Mouse (Mus musculus) layer of hippocampus, adult 9-10 months (tissue): ENCODE results near the gene Ttc17.

ENCODE experiments used
- DNase-seq: peaks from one replicate; pipeline ENCODE4 v3.0.0; 2022; ENCODE audit warnings: low spot score

Ttc17 gene

DNA sequence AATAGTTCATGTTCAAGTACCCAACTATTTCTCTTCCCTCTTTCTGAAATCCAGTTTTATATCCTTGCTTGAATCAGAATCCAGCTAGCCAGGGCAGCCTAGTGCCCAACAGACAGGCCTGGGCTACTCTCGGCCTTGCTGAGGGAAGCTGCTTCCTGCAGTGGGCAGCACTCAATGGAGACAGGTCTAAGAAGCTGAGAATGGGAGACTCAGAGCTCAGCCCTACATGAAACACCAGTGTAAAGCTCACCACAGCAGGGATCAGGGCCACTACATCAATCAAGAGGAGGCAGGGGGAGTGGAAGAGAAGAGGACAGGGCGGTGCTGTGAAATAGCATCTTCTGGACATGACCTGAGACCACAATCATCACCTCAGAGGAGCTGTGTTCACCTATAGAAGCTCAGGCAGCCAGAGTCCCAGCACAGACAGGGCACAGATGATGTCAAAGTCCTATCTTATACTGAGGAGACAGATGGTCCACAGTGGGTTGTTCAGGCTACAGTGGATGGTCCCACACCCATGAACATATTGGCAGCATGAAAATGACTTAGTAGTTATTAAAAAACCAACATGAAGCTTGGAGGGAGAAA lies 25.3 kb downstream of the Ttc17 start:
- no peak for DNase-seq

DNA sequence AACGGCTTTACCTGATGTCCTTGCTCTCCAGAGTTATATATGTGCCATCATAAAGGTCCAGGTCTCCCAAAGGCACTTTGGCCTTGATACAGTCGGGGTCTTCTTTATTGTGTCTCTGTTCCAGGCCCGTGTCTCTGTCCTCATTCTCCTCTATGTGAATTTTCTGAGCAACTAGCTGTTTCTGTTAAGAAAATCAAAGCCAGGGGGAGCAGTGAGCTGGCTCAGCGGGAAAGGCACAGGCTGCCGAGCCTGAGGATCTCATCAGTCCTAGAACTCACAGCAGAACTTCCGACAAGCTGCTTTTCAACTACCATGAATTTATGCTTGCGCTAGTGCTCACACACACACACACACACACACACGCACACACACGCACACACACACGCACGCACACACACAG lies 27.8 kb downstream of the Ttc17 start:
- no peak for DNase-seq

DNA sequence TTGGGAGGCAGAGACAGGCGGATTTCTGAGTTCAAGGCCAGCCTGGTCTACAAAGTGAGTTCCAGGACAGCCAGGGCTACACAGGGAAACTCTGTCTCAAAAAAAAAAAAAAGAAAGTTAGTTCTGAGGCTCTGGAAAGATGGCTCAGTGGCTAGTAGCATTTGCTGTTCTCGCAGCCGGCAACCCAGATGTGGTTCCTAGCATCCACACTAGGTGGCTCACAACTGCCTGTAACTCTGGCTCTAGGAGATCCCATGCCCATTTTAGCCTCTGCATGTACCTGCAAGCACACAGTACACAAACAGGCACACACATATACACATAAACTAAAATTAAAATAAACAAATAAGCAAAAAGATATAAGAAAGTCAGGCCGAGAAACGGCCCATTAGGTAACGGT lies 35.4 kb downstream of the Ttc17 start:
- DNase-seq = no peak

DNA sequence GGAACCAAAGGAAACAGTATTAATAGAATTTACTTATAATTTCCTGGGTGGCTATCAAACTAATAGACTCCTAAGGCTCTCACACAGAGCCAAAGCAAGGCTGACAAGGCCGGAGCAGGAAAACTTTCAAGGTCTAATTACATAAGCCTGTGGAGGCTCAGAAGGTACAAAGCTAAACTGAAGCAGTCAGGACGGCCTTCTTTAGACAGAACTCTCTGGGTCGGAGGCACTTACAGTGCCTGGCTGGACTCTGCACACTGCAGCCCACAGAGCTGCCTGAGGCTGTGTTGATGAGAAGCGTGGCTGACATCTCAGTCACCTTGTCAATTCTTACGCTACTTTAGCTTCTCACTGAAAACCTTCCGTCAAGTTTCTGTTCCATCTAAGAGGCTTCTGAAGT lies 42.7 kb downstream of the Ttc17 start:
- no peak for DNase-seq

DNA sequence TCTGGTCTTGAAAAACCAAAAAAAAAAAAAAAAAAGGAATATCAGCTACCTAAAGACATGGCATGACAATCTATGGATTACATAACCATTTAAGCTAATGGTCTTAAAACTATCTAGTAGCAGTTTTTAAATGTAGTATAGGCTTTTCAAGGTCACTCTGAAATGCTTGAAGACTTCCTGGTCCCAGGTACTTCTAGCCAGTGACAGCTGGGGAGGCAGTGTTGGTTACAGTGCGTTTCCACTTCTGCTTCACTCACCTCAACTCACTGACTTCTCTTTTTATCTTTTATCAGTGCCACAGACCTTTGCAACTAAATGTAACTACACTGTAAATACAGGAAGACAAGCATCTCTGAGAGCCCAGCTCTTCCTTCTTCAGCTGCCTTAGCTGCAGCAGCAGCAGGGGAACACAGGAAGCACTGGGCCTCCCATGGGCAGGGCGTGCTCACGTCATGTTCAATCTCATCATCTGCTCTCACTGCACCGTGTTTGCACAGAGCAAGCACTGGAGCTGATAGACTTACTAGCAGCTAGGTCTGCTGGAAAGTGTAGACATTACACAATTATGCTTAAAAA lies 46.0 kb downstream of the Ttc17 start:
- no peak for DNase-seq

DNA sequence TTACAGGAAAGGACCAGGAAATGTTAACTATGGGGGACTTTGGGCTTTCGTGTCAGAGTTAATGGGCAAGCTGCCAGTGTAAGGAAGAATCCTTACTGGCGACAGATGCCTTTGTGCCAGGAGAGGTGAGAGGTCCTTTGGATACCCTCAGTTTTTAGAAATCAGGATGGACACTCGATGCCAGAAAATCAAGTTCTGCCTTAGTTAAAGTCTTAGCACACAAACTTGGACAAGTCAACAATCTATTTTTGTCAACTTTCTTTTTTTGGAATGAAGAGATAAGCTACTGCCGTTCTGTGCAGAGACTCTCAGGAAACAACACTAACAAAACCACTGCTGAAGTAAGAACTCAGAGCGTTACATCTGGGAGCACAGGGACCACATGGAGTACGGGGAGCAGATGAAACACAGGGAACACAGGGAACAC lies 58.3 kb downstream of the Ttc17 start:
- DNase-seq = no peak

DNA sequence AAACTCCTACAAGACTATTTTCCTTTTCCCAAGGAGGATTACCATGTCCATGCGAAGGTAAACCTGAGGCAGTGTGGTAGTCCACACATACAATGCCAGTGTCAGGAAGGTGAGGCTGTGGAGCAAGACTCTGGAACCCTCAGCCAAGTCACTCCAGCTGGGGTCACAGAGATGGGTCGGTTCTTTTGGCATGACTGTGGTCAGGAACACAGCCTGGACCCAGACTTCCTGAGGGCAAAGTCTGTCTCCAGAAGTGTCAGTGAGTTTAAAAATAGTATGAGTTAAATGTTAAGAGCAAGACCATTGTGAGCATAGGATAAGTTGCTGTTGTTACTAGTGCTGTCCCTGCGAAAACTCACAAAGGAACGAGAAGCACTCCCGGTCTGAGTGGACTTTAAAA lies 59.7 kb downstream of the Ttc17 start:
- no peak for DNase-seq

DNA sequence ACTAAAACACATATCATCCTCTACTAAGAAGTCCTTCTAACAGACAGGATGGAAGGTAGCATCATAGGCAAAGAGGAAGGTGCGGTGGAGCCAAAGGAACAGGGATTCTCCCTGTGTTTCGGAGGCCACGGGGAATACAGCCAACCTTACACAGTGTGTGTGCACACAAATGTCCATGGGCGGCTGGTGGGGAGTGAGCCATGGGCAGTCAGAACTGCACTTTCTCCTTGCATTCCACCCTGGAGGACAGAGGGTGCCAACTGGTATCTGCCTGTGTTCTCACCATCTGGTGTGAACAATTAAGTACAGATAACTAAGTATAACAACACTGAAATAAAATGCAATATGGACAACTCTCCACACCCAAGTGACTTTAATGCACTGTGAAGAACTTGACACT lies 61.9 kb downstream of the Ttc17 start:
- DNase-seq = no peak

DNA sequence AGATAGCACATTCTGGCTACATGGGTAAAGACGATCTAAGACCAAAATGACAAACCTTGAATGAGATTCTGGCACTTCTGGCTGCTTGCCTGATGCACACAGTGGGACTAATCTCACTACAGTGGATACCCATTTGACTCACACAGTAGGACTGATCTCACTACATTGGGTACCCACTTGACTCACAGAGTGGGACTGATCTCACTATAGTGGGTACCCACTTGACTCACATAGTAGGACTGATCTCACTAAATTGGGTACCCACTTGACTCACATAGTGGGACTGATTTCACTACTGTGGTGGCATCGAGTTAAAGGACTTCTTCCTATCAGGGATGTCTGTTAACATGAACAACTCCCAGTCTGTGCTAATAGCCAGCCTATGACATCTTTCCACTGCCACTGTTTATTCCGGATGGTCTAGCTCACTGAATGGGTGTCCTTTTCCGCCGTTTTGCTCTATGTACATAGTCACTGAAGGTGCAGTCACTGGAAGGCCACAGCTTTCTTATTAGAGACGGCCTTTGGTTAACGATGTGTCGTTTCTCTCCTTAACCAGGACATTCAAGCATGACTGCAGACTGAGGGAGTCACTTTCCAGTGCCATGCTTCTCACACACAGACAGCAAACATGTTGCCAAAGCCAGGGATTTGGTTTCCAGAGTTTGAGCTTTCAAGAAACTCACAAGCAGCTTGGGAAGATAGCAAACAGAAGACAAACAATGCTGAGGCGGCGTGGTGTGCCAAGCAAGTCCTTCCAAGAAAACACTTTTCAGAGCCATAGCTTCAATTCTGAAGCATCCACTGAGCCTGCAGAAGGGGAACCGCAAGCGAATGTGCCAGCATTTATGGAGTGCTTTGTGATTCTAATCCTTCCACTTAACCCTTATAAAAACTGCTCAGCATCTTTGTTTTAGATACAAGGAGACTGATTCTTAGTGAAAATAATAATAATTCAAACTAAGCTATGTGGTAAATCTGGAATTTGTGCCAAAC lies 62.9 kb downstream of the Ttc17 start:
- DNase-seq = no peak

DNA sequence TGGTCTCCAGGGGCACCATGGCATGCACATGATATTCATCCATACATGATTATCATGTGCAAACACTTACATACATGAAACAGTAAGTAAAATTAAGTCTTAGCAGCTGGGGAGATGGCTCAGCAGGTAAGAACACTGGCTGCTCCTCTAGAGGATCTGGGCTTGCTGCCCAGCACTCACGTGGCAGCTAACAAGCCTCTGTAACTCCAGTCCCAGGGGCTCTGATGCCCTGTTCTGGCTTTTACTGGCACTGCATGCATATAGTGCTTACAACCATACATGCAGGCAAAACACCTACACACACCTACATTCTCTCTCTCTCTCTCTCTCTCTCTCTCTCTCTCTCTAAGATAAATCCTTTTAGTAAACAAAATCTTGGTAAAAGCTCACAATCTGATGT lies 65.7 kb downstream of the Ttc17 start:
- DNase-seq = no peak

DNA sequence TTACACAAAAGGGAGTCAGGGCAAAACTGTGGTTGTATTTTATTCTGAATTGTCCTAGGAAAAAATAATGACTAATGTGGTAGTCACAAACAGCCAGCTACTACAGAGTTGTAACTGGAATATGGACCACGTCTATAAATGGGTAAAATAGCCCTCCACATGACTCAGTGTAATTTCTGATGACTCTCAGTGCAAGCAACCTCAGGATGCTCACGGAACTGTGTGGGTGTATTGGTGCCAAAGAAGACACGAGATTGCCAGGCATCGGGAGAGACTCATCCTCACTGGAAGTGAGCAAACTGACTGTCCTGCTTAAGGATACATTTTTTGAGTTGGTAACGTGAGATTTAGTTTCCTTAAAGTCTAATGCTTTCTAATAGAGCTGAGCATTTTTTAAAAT lies 67.0 kb downstream of the Ttc17 start:
- no peak for DNase-seq

DNA sequence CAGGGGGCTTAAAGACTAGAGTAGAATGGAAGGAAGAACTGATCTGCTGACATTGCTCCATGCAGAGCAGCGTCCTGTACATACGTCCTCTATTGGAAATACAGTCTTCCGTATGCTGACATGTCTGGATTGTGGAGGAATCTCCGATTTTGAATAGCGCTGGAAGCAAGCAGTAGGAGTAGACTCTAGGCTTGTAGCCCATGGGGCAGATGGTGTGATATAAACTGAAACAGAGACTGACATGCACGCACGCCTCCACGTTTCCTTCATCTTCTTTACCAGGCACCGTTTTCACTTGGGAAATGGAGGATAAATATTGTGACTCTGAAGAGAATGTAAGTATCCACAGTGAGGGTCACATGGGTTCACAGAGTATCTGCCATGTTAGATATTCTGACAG lies 70.2 kb downstream of the Ttc17 start:
- peak; percentile 74 for DNase-seq

DNA sequence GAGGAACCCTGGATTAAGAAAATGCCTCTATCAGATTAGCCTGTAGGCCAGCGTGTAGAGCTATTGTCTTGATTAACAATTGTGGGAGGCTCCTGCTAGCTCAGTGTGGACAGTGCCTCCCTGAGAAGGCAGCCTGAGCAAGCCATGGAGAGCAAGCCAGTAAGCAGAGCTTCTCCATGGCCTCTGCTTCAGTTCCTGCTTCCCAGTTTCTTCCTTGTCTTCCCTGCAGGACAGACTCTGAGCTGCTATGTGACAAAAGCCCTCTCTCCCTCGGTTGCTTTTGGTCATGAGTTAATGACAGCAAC lies 71.8 kb downstream of the Ttc17 start:
- no peak for DNase-seq

DNA sequence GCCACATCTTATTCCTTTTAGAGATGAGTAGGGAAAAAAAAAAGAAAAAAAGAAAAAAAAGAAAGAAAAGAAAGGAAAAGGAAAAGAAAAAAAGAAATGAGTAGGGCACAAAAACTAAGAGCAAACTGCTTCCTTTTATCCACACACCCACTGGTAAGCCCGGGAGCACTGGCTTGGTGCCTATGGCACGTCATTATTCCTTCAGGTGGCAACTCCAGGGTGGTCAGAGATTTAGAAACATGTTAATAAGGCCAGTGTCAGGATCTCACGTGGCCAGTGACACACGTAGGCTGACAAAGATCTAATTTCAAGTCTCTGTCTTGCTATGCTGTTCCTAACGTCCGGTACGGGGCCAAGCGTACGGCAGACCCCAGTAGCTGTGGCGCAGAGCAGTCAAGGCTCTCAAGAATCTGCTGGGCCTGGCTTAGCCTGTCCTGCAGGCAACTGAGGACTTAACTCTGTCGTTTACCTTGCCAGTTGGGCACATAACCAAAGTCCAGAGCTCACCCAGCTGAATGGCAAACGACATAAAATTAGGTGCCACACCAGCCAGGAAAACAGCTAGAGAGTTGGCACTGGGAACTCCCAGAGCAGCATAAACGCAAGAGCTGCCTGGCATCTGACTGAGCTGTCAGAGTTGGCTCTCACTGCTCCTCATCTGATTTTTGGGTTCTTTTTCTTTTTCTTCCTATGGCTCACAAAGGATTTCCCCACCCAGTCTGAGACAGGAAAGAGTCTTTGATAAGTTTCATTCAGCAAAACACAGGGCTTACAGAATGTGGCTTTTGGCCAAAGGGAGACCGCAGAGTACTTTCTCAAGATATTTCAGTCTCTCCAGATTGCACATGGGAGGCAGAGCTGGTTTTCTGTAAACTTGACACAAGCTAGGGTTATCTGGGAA lies 72.4 kb downstream of the Ttc17 start:
- no peak for DNase-seq

DNA sequence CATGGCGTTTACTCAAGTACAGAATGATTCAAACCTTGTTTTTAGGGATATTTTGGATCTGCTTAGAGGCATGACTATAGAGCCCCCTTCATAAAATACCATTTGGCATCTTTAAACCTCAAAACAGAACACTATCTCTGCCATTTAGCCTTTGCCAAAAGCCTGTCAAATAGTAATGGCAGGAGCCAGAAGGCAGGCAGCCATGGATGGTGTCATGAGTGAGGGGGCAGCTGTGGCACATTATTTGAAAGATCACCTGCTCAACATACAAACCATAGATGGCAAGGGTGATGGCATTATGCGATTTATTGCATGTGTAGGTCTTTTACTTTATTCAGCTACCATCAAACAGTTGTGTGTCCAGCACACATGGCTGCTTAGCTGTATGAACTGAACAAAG lies 73.4 kb downstream of the Ttc17 start:
- no peak for DNase-seq

DNA sequence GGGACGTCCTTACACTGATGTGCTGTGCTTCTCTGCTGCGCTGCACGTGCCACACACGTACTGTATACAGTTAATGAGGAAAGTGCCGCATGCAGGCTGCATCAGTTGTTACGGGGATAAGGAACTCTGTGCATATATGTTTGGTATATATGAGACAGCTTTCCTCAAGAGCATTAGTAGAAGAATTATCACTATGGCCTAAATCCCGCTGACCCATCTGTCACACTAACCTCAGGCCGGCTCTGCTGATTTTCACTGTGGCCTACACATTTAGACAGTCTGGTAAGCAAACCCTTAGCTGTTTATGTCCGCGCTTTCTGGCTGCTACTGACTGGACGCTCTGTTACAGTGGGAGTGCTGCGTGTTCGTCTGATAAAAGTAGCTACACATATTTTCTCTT lies 77.2 kb downstream of the Ttc17 start:
- no peak for DNase-seq

DNA sequence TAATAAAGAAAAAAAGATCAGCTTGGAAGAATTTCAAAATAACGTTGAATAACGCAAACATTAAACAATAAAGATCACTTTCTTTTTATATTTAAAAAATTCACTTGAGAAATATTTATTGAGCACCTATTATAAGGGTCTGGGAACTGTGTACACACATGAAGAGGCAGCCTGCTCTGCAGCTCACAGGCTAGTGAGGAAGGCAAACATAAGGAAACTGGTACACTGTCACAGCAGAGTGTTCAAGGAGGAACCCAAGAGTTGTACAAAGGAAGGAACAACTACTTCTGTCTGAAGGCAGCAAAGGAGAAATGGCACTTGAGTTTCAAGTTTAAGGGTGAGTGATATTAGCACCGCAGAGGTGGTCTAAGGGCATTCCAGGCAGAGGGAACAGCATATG lies 78.7 kb downstream of the Ttc17 start:
- DNase-seq = no peak

DNA sequence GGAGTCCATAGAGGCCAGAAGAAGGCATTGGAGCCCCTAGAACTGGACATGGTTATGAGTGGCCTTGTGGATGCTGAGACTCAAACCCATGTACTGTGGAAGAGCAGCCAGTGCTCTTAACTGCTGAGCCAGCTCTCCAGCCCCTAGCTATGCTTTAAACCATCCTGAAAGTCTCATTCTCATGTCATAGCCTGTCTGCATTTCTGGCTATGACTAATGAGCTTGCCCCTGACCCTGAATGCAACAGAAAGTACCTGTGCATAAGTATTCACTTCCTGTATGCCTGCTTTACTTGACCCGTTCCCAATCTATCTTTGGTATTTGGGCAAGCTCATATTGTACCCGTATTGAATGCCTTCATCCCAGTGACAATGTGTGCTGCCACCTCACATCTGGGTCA lies 86.7 kb downstream of the Ttc17 start:
- DNase-seq = no peak

DNA sequence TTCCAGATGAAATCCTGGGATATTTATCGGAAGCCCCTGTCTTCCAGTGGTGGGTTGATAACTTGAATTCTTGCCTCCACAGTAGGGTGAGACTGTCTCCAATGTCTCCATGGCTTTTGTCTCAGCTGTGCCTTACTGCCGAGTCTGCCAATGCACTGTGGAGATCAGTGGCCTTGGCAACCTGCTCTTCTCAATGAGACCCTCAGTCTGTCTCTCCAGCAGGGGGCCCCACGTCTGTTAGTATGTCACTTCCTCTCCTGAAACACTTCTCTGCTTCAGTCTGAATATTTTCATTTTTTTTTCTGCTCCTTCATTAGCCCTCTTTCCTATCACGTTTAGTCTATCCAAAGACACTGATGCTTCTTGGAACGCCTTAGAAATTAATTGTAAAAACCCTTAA lies 90.0 kb downstream of the Ttc17 start:
- no peak for DNase-seq

DNA sequence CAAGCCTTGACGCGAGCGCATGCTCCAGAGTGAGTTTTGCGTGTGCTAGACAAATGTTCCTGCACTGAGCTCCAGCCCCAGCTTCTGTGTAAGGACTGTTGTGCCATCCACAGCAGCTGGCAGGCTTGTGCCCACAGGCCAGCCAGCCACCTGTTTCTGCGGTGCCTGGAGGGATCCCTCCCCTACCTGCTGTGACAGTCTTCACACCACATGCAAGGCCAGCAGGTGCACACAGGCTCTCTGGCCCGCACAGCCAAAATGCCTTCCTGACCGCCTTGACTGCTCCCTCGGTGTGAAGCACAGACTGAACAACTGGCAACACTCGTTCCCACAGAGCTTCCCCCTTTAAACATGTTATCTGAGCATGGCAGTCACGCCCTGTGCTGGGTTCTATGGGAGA lies 102.5 kb downstream of the Ttc17 start:
- no peak for DNase-seq

DNA sequence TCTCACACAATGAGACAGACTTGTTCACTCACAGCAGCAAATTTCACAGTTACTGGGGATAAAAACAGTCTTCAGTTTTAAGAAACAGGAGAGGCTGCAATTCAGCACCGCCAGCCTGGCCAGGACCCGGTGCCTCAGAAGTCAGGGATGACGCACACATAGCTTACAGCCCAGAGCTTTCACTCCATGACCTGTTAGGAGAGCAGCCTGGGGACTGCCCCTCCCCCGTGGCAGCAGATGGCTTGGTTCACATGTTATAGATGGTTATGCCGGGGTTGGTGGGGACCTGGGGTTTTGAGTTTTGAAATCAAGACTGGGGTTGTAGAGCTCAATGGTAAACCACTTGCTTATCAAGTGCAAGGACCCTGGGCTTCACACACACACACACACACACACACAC lies 104.1 kb downstream of the Ttc17 start:
- no peak for DNase-seq

DNA sequence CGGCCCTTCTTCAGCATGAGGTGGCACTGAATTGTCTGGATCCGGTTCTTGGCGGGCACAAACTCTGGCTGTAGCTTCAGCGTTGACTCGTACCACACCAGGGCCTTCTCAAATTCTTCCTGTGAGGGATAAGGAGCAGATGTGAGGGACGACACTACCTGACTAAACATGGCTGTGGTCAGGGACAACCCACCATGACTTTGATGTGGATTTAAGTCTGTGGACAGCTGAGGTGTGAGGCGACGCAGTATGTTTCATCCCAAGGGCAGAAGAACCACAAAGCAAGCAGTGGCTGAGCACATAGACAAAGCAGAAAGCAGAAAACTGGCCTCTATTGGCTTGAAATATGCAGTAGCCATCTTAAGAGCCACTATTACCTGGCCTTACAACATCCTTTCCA lies 104.7 kb downstream of the Ttc17 start:
- no peak for DNase-seq

DNA sequence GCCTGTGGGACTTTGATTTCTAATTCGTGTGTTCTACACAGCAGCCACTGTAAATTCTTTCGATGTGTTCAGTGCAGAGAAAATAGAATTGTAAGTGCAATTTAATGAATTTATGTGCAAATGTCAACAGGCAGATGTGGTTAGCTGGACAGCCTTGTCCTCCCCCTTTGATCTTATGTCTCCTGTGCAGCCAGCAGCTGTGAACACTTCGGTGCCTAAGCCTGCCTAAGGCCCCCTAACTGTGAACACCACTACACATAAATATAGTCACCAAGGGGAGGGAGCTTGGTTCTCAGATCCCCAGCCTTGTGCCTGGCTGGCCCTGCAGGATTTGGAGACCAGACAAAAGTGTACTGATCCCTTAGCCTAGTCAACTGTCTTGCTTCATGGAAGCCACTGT lies 109.0 kb downstream of the Ttc17 start:
- DNase-seq = no peak
